Mouse (Mus musculus) embryonic facial prominence, embryonic 14.5 days (tissue): ENCODE measurements around the gene Vps25. TPM values are rescaled to one million over a fixed set of nuclear protein-coding genes. Genes with fewer than 3 reads are reported as not detected.

Experiments used
- ATAC-seq: fragments of 200-750 bp; cut with Nextera tagmentation; 2 replicates; pipeline ENCODE4 v1.8.0; 2017; ENCODE audit warnings: low read depth, moderate number of reproducible peaks, moderate TSS enrichment
- DNase-seq: peaks from one replicate; pipeline ENCODE4 v3.0.0-alpha.2; 2015; ENCODE audit warnings: low spot score
- H3K27ac ChIP-seq: fragments of 300-500 bp; sonication (generic); replicated peaks from 2 replicates; pipeline ENCODE4 v1.5.1; 2014; ENCODE audit warnings: low read depth, mild to moderate bottlenecking, low read length, moderate library complexity
- H3K27me3 ChIP-seq: fragments of 300-500 bp; sonication (generic); replicated peaks from 2 replicates; pipeline ENCODE4 v1.6.1; 2014; ENCODE audit warnings: low read length; ENCODE audit not compliant: control insufficient read depth, insufficient read depth
- H3K36me3 ChIP-seq: fragments of 300-500 bp; sonication (generic); 2 replicates; pipeline ENCODE4 v1.6.1; 2014; ENCODE audit warnings: low read length, mixed read lengths; ENCODE audit not compliant: control insufficient read depth, insufficient read depth
- H3K4me1 ChIP-seq: fragments of 300-500 bp; sonication (generic); 2 replicates; pipeline ENCODE4 v1.6.1; 2014; ENCODE audit warnings: antibody characterized with exemption, low read length; ENCODE audit not compliant: control insufficient read depth, insufficient read depth
- H3K4me2 ChIP-seq: fragments of 300-500 bp; sonication (generic); 2 replicates; pipeline ENCODE4 v1.6.1; 2014; ENCODE audit warnings: low read depth, mild to moderate bottlenecking, low read length, moderate library complexity, mixed read lengths
- H3K4me3 ChIP-seq: fragments of 300-500 bp; sonication (generic); 2 replicates; pipeline ENCODE4 v1.5.1; 2014; ENCODE audit warnings: low read depth, mild to moderate bottlenecking, low read length
- H3K9ac ChIP-seq: fragments of 300-500 bp; sonication (generic); 2 replicates; pipeline ENCODE4 v1.6.1; 2014; ENCODE audit warnings: low read depth, mild to moderate bottlenecking, low read length, moderate library complexity, mixed read lengths
- H3K9me3 ChIP-seq: fragments of 300-500 bp; sonication (generic); 2 replicates; pipeline ENCODE4 v1.6.1; 2016; ENCODE audit warnings: low read length; ENCODE audit not compliant: control insufficient read depth
- WGBS: fragments of 180-500 bp; shearing (Covaris S2); extraction: QIAGEN DNeasy Blood & Tissue Kit; methylation state at CpG from one replicate; pipeline ENCODE4 v1.1.7; 2014; 5-methylcytosine and 5-hydroxymethylcytosine counted together
- polyA plus RNA-seq: library from polyadenylated mRNA; unstranded; fragments of >200 nt; fragmentation: Nextera tagmentation; extraction: Ambion mirVana; gene quantifications from 2 replicates; pipeline ENCODE4 v1.2.1, GENCODE M21; 2014

The Vps25 gene
- polyA plus RNA-seq, 1 experiment from 2014 or later: 111 TPM

DNA sequence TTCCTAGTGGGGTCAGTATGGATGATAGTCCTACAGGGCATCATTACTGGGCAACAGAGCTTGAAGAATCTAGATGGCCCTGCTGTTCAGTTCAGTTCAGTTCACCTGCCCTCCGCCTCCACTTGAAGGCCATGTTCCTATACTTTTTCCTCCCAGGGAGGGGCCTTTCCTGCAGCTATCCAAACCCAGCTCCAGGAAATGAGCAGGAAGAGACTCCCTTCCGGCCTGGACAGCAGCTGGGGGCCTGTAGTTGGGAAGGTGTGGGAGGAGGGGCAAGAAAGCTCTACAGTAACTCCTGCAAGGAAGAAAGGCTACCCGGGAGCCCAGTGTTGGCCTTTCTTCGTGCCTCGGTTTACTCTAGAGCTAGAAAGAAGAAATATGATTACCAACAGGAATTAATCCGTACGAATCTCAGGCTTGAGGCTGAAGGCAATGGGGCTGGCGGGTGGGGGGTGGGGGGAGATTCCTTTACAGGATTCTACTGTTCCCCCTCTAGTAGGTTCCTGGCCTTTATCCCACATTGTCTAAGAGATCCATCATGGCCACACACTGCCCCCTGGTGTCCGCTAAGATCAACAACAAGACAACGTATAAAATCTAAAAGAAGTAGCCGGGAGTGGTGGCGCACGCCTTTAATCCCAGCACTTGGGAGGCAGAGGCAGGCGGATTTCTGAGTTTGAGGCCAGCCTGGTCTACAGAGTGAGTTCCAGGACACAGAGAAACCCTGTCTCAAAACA lies 5.1 kb upstream of the Vps25 start:
- Histone ChIP-seq H3K27me3 (no peaks in the 10 kb centered on the region), H3K4me3 (no peak overlapping the region), H3K4me2 (peak overlapping the region; percentile 26), H3K9me3 (no peaks in the 10 kb centered on the region), H3K27ac (no peak overlapping the region), H3K36me3 (no peaks in the 10 kb centered on the region), H3K9ac (no peak overlapping the region), H3K4me1 (peaks cover 21% of the 10 kb centered on the region)
- DNase-seq: peak; percentile 88
- 30% methylated on average over 14 of the region's 14 CpGs for WGBS
- no peak for ATAC-seq

DNA sequence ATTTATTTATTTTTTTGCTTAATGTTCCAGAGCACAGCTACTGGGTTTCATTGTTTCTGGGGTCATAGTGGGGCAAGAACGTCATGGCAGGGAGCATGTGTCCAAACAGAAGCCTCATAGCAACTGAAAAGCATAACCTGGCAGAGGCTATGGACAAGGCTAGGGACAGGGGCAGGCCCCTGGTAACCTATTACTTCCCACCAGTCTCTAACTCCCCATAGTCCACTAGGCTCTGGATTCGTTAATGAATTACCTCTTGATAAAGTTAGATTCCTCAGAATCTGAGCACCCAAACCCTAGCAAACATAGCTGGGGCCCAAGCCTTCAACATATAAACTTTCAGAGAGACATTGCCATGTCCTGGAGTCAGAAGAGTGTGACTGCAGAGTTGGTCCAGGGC lies 2.5 kb upstream of the Vps25 start:
- H3K36me3 ChIP-seq: 0 out of 2 replicates have a peak, but pooled peaks cover 3% of the 10 kb centered on the region
- WGBS: 79% methylated on average over 2 of the region's 2 CpGs
- DNase-seq: no peak
- no peak overlapping the region for H3K27ac ChIP-seq
- peaks cover 14% of the 10 kb centered on the region for H3K4me1 ChIP-seq
- no peak for ATAC-seq
- H3K9ac ChIP-seq: no peak overlapping the region
- H3K4me3 ChIP-seq: no peak overlapping the region
- H3K4me2 ChIP-seq: no peak overlapping the region
- no peaks in the 10 kb centered on the region for H3K9me3 ChIP-seq
- H3K27me3 ChIP-seq: no peaks in the 10 kb centered on the region

DNA sequence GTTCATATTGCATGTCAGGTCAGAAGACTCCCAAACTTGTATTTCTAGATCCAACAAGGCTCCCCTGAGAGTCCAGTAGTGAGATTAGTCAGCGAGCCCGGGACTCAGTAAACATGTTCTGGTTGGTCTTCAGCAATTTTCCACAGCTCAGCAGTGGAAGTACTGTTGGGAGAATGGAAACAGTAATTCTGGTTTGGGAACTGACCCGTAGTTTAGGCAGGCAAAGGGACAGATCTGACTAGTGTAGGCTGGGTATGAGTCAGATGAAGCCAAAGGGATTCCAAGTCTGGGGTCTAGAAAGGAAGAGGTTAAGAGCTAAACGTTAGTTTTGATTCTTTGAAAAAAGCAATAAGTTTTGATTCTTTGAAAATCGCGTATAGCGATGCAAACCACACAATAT lies 566 bp upstream of the Vps25 start:
- Histone ChIP-seq H3K4me2 (peak overlapping the region; percentile 81), H3K9ac (peak overlapping the region; percentile 89), H3K4me3 (peak overlapping the region; percentile 76), H3K4me1 (peaks cover 6% of the 10 kb centered on the region), H3K9me3 (no peaks in the 10 kb centered on the region), H3K27me3 (no peaks in the 10 kb centered on the region), H3K36me3 (0 out of 2 replicates have a peak, but pooled peaks cover 14% of the 10 kb centered on the region), H3K27ac (peak overlapping the region; percentile 87)
- 9% methylated on average over 7 of the region's 7 CpGs for WGBS
- ATAC-seq: no peak
- DNase-seq: peak; percentile 24

DNA sequence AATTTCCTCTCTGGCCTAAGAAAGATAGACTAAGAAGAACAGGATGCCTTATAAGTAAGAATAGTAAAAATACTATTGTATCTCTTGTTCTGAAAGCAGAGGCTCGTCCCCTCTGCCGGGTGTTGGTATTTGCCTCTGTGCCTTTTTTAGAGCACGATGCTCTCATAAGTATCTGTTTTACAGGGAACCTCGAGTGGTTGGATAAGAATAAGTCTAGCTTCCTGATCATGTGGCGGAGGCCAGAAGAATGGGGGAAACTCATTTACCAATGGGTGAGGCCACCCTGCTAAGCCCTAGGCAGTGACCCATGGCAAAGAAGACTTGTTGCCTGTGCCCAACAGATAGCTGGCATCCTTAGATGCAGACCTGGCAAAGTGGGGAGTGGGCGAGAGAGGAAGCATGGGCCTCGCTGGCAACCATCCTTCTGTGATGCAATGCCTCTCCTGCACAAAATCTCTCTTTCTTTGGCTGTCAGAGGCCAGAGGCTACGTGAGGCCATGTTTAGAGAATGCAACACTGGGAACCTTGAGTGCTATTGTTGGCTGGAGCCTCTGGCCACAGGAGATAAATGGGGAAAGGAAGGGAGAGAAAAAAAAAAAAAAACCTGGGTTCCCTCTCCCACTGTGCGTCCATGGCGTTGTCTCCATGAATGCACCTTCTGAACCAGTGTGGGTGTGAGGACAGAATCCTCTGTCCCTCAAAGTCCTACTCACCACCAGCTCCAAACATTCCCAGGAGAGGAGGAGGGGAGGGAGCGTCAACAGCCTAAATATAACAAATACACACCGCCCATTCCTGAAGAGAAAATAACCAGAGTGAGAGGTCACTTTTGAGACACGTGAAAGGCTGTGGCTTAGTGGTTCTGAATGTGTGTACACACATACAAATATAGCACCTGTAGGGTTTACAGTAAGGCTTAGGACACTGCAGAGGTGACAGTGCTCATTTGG lies 2.6 kb downstream of the Vps25 start:
- peaks cover 23% of the 10 kb centered on the region for H3K4me1 ChIP-seq
- no peak overlapping the region for H3K27ac ChIP-seq
- ATAC-seq (no peak), DNase-seq (no peak)
- 88% methylated on average over 13 of the region's 13 CpGs for WGBS
- 0 out of 2 replicates have a peak, but pooled peaks cover 14% of the 10 kb centered on the region for H3K36me3 ChIP-seq
- no peak overlapping the region for H3K4me2 ChIP-seq
- H3K9me3 ChIP-seq: no peaks in the 10 kb centered on the region
- peaks cover 1% of the 10 kb centered on the region; the same call in 1 of the 2 replicates for H3K27me3 ChIP-seq
- H3K4me3 ChIP-seq: no peak overlapping the region
- no peak overlapping the region for H3K9ac ChIP-seq

DNA sequence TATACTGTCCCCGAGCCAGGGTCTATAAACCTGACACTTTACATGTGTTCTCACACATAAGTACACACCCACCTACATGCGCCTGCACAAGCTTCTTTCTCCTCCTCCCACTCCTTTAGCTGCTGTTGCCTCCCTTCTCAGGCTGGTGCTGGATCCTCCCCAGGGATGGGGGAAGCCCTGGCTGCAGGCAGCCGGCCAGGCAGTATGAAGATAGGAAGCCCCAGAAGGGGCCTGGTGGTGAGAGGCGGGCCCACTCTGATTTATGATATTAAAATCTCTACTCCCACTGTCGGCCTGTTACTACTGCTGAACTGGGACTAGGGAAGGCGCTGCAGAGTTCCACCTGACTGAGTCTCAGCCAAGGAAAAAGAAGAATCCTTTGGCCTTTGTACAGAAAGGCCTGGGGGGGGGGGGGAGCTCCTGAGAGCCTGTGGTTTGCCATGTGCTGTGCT lies 5.8 kb downstream of the Vps25 start:
- Histone ChIP-seq H3K27me3 (peaks cover 30% of the 10 kb centered on the region), H3K9ac (peak overlapping the region; percentile 70; the same call in 1 of the 2 replicates), H3K4me2 (peak overlapping the region; percentile 95), H3K4me3 (peak overlapping the region; percentile 61; the same call in 1 of the 2 replicates), H3K4me1 (peaks cover 30% of the 10 kb centered on the region), H3K27ac (peak overlapping the region; percentile 70), H3K36me3 (0 out of 2 replicates have a peak, but pooled peaks cover 14% of the 10 kb centered on the region), H3K9me3 (no peaks in the 10 kb centered on the region)
- ATAC-seq (no peak), DNase-seq (peak; percentile 75)
- 26% methylated on average over 6 of the region's 6 CpGs for WGBS

GRCm38 (mm10) chr11:101259948-101260825 lies 6.7 kb downstream of the Vps25 start, which contains the start of gene Wnk4:
Gene Wnk4, plus strand, starts transcription at chr11:101260567.
- DNase-seq: peak; percentile 89
- Histone ChIP-seq H3K4me2 (peak within 1 kb of the TSS; percentile 95), H3K9me3 (no peaks in the 10 kb centered on the region), H3K9ac (peak within 1 kb of the TSS; percentile 70), H3K4me3 (peak within 1 kb of the TSS; percentile 61), H3K27me3 (peaks cover 38% of the 10 kb centered on the region), H3K36me3 (0 out of 2 replicates have a peak, but pooled peaks cover 14% of the 10 kb centered on the region), H3K27ac (peak within 1 kb of the TSS; percentile 70), H3K4me1 (peaks cover 37% of the 10 kb centered on the region)
- under 1% methylated on average over 20 of the region's 43 CpGs for WGBS
- ATAC-seq: peak; percentile 89

- Histone ChIP-seq H3K36me3 (0 out of 2 replicates have a peak, but pooled peaks cover 12% of the 10 kb centered on the region), H3K9ac (peak overlapping the region; percentile 70), H3K27me3 (peaks cover 43% of the 10 kb centered on the region), H3K9me3 (no peaks in the 10 kb centered on the region), H3K4me3 (peak overlapping the region; percentile 61), H3K27ac (peak overlapping the region; percentile 70), H3K4me2 (peak overlapping the region; percentile 95), H3K4me1 (peaks cover 38% of the 10 kb centered on the region)
- WGBS: under 1% methylated on average over 22 of the region's 30 CpGs
- peak; percentile 52; the same call in 1 of the 2 replicates for ATAC-seq
- DNase-seq: no peak
Observed at GRCm38 (mm10) chr11:101260826-101261380, 7.4 kb downstream of the Vps25 start.
